Mouse (Mus musculus) right cerebral cortex, postnatal 10 days (tissue): ENCODE results near the gene Cblb.
A peak's percentile ranks its signal among the peaks of the same experiment; 100 is the strongest.

Source experiments
- DNase-seq, 2 experiments: peaks; one replicate each; pipeline ENCODE4 v3.0.0; 2021; ENCODE audit warnings: low spot score in 2 of 2

The Cblb gene

GRCm38 (mm10) chr16:52129357-52129905 lies 98.4 kb downstream of the Cblb start:
- DNase-seq = no peak

GRCm38 (mm10) chr16:52132808-52133490 lies 101.9 kb downstream of the Cblb start:
- no peak for DNase-seq

- peak; percentile 78 to 89 for DNase-seq
Observed at GRCm38 (mm10) chr16:52134631-52135227, 103.7 kb downstream of the Cblb start.

DNA sequence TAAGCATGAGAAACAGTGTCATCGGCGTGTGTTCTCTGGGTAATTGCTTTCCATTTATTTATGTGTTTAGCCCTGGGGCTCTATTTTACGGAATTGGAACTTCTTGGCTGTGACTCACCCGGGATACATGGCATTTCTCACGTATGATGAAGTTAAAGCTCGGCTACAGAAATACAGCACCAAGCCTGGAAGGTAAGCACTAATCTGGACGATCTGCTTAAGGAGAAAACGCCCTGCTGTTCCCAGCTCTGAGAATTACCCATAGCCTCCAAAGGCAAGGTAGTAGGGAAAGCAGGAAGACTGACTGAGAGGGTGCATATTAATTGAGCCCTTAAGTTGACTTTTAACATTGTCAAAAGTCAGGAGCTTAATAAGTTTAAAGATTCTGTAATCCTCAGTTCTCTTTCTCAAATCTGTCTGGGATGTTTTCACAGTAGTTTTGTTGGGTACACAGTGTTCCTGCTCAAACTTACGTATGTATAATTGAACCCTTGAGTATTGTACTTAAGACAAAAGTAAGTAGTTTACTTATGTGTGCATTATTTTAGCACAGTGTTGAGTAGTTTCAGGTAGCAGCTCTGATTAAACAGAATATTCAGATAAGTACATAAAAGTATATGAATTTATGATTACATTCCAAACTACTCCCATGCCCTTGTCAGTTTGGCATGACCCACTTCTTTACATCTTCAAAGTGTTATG lies 104.8 kb downstream of the Cblb start:
- DNase-seq = no peak

GRCm38 (mm10) chr16:52143101-52143500 lies 112.1 kb downstream of the Cblb start:
- no peak for DNase-seq

- DNase-seq = no peak
Observed at GRCm38 (mm10) chr16:52143818-52144217, 112.8 kb downstream of the Cblb start.

- no peak for DNase-seq
Observed at GRCm38 (mm10) chr16:52144792-52145191, 113.8 kb downstream of the Cblb start.

- DNase-seq = no peak
Observed at GRCm38 (mm10) chr16:52145552-52145951, 114.5 kb downstream of the Cblb start.

DNA sequence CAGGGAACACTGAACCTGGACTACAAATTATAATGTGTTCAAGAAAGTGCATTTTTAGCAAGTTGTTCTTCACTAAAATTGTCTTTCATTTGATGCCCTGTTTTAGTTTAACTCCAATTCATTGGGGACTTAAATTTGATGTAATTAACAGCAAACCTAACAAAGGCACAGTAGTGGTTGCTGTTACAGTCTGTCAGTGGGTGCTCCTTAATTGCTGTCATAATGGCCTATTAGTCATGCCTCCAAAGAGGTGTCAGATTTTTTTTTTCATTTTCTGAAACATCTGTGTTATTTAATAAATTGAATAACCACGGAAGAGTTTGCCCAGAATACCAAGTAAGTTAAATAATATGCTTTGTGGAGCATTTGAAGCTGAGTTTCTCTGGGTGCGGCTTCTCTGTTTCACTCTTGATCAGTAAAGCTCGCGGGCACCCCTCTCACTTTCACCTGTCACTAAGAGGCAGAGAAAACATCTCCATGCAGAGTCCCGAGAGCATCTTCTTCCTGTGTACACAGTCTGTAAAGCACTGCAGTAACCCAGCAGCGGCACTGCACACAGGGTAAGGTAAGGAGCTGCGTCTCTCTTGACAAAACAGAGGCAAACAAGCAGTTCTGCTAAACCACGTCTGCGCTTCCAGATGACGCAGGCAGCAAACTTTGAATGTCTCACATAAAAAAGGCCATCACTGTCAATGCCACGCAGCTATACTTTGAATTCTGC lies 116.1 kb downstream of the Cblb start:
- DNase-seq = no peak

DNA sequence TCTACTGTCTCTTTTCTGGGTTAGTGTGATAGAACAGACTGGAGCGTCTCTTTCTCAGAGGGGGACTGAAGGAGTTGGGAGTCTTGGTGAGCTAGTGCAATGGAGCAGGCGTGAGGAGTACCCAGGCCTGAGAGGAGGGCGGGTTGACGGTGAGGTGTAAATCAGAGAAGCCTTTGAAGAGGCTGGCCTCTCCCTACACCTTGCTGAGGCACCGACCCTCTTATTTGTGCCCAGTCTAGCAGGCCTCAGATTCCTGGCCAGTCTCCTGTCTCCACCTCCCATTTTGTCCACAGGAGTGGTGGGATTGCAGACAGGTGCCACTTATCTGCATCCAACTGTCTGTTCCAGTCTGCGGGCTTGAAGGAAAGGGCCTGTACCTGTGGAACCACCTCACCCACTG lies 117.0 kb downstream of the Cblb start:
- no peak for DNase-seq

GRCm38 (mm10) chr16:52149135-52149769 lies 118.2 kb downstream of the Cblb start:
- DNase-seq = no peak

DNA sequence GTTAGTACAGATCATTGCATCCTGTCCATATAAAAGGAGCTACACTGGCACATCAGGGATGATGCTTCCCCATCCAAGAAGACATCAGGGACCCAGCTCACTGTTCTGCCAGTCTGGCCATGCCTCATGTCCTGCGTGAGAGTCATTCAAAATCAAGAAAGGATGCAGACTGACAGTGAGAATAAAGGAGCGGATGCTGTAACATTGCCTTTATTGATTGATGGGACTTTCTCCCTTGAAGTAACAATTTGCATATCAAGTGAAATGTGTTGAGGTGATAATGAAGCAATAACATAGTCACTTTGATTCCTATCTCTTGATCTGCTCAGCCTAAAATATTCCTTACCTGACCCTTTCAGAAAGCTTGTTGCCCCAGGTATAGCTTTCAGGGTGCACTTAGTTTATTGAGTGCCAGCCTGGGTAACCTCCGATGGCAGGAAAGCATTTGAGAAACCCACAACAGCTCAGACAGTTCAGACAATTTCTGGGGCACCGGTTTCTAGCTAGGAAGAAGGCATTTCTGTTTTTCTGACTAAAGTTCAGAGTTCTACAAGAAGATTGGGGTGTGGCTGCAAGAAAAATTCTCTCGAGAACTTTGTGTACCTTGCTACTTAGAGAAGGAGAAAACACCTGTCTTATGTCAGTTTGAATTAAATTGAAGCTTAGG lies 124.1 kb downstream of the Cblb start:
- DNase-seq = no peak

- no peak for DNase-seq
Observed at GRCm38 (mm10) chr16:52159958-52160504, 129.0 kb downstream of the Cblb start.

- no peak for DNase-seq
Observed at GRCm38 (mm10) chr16:52164246-52164645, 133.2 kb downstream of the Cblb start.

DNA sequence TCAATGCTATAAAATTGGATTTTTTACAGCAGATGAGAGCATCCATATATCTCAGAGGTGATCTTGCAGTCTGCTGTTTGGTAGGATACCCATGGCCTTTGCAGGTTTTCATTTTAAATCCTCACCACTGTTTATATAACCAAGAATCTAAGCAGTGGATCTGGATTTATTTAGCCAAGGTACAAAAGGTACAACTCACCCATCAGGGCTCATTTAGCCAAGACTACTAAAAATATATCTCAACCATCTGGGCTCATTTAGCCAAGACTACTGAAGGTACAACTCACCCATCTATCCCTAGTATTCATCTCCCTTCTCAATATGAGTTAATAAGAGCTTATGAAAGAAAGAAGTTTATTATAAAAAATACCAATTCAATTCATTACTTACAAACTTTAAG lies 142.2 kb downstream of the Cblb start:
- no peak for DNase-seq

DNA sequence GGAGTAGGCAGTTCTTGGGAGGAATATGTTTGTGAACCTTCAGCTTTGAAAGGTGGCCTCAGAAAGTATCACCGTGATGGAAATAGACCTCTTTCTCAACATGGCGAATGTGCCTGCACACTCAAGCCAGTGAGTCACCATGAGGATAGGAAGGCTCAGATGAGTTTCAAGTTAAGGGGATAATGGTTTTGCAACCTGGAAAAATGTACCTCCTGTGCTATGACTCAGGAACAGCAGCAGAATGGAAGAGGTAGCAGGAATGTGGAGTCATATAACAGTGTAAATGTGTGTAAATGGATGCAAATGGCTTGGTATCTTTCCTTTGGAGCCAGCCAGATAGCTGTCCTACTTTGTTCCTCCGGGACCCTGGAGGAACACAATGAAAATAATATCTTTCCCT lies 148.8 kb downstream of the Cblb start:
- no peak for DNase-seq

DNA sequence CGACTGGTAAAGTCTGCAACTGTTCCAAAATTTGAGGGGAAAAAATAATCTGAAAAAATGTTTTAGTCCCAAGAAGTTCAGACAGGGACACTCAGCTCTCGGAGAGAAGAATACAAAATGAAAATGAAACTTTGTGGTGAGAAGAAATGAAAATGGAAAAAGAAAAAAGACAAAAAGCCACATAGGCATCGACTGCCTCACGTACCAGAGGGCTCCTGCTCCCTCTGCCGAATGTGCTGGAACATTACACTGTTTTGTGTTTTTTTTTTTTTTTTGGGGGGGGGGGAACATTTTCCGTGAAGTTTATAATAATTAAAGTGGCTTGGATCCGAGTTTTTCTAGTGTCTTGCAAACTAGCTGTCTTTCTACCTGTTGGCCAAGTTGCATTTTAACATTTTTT lies 151.0 kb downstream of the Cblb start:
- DNase-seq = no peak

- DNase-seq = no peak
Observed at GRCm38 (mm10) chr16:52184350-52184749, 153.3 kb downstream of the Cblb start.

DNA sequence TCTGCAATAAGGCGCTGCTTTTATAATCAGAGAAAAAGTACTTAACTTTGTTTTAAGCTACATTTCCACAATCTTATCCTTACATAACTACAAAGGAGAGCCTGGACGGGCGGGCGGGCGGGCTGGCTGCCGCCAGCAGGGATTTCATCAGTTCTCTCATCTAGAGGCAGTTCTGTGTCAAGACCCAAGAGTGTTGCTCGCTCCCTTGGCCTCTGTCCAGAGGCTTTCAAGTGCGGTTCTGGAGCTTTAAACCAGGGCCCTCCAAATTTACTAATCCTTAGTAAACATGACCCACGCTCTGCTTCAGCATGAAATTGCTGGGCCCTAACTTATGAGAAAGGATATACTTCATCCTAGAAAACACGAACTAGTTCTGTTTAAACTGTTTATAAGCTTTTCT lies 155.7 kb downstream of the Cblb start:
- DNase-seq = no peak

DNA sequence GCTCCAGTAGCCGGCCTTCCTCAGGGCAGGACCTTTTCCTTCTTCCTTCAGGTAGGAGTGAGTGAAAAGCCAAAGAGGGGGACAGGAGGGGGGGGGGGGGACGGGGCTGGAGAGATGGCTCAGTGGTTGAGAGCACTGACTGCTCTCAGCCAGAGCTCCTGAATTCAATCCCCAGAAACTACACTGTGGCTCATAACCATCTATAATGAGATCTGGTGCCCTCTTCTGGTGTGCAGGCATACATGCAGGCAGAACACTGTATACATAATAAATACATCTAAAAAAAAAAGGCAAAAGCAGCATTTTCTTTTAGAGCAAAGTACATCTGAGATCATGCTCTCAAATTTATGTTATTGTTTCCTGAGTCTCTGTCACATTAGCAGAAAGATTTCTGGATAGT lies 158.1 kb downstream of the Cblb start:
- DNase-seq = no peak

DNA sequence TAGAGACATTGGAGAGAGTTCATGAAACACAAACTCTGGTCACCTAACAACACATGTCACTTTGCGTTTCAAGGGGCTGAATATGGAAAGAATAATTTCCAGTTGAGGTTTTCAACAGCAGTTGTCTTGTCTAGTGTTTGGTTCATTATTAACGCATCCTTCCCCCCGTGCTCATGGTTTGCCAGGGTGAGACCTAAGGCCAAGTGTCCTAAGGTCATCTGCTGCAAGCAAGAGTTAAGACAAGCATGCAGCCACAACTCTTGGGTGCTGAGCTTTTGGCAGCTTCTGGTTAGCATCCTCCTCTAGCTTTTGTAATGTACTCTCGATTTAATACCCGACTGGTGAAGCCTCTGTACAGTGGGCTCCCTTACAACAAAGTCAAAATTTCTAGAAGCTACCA lies 159.7 kb downstream of the Cblb start:
- no peak for DNase-seq
